Mouse (Mus musculus) bone marrow, adult 2 months (tissue): ENCODE measurements around the gene Wars. TPM values are rescaled to one million over a fixed set of nuclear protein-coding genes. Genes with fewer than 3 reads are reported as not detected.
A peak's percentile ranks its signal among the peaks of the same experiment; 100 is the strongest.

Source experiments
- H3K27ac ChIP-seq: fragments of 200-500 bp; 2 replicates; pipeline ENCODE4 v1.5.1; 2012; ENCODE audit warnings: low read depth, mild to moderate bottlenecking, control low read depth, inconsistent platforms, low read length; ENCODE audit not compliant: control insufficient read depth, poor library complexity, insufficient read depth
- H3K4me1 ChIP-seq: fragments of 200-500 bp; 2 replicates; pipeline ENCODE4 v1.6.1; 2011; ENCODE audit warnings: low read length; ENCODE audit not compliant: control insufficient read depth, insufficient read depth
- H3K4me3 ChIP-seq: fragments of 200-500 bp; replicated peaks from 2 replicates; pipeline ENCODE3; 2011; ENCODE audit warnings: mild to moderate bottlenecking, low read depth, low read length, control low read depth; ENCODE audit not compliant: control insufficient read depth
- CTCF ChIP-seq: fragments of 200-500 bp; IDR thresholded peaks from 2 replicates; pipeline ENCODE4 v1.5.1; 2011; ENCODE audit warnings: low read length, control low read depth; ENCODE audit not compliant: control insufficient read depth, insufficient read depth
- POLR2A ChIP-seq: fragments of 200-500 bp; IDR thresholded peaks from 2 replicates; pipeline ENCODE4 v1.6.1; 2011; ENCODE audit warnings: low read depth, mild to moderate bottlenecking, control low read depth, low read length, borderline replicate concordance; ENCODE audit not compliant: control insufficient read depth
- WGBS: fragments of 180-500 bp; shearing (Covaris S2); methylation state at CpG from one replicate; pipeline ENCODE4 v1.1.7; 2018; 5-methylcytosine and 5-hydroxymethylcytosine counted together
- polyA plus RNA-seq: library from polyadenylated mRNA; stranded (reverse); fragments of >200 nt; gene quantifications from 2 replicates; pipeline ENCODE4 v1.2.4, GENCODE M21; 2011; ENCODE audit warnings: low replicate concordance; ENCODE audit not compliant: missing spikeins, insufficient read depth, insufficient read length

Wars gene
- polyA plus RNA-seq, 1 experiment: 14.6 TPM

GRCm38 (mm10) chr12:108885906-108886305 lies 8.1 kb downstream of the Wars start:
- 86% methylated on average over 1 of the region's 1 CpGs for WGBS
- Histone ChIP-seq H3K27ac (no peak overlapping the region), H3K4me3 (no peak overlapping the region), H3K4me1 (no peaks in the 10 kb centered on the region)
- TF ChIP-seq CTCF: no peak
- TF ChIP-seq POLR2A: no peak

- TF ChIP-seq CTCF (no peak), POLR2A (no peak)
- H3K27ac ChIP-seq: no peak overlapping the region
- H3K4me1 ChIP-seq: no peaks in the 10 kb centered on the region
- no peak overlapping the region for H3K4me3 ChIP-seq
- WGBS: 88% methylated on average over 8 of the region's 8 CpGs
Observed at GRCm38 (mm10) chr12:108882776-108883175, 11.2 kb downstream of the Wars start.

DNA sequence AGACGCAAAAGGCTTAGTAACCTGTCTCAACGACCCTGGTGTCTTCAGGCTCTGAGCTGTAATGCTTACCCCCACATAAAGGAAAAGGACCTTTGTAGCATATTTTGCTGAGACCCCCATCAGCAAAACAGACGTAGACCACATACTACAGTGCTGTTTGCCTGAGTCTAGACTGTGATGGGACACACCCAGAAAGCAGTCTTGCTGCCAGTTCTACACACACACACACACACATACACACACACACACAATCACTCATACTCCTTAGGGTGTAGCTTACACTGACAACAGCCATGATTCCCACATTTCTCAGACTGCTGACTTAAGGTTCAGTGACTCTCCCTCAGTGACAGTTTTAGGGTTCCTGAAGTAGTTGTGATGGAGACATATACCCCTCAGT lies 12.8 kb downstream of the Wars start:
- WGBS: 83% methylated on average over 3 of the region's 3 CpGs
- TF ChIP-seq CTCF: no peak
- no peak for TF ChIP-seq POLR2A
- Histone ChIP-seq H3K4me3 (no peak overlapping the region), H3K4me1 (no peaks in the 10 kb centered on the region), H3K27ac (no peak overlapping the region)

DNA sequence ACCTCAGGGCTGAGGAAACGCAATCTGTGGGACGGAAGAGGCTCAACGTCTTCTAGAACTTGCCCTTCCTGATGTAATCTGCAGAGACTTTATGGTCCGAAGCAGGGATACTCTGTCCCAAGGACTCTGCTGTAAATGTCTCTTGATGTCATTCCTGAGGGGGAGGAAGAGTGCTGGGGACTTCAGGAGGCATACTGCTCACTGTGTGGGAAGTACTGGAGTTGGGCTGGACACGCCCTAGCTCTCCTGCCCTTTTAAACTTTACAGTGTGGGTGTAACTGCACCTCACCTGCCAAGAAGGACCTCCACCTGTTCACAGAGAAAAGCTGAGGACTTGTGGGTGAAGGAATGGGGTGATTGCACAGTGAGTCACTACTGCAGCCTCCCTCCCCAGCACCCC lies 13.4 kb downstream of the Wars start:
- Histone ChIP-seq H3K4me3 (no peak overlapping the region), H3K4me1 (no peaks in the 10 kb centered on the region), H3K27ac (no peak overlapping the region)
- WGBS: 89% methylated on average over 5 of the region's 5 CpGs
- TF ChIP-seq CTCF (no peak), POLR2A (no peak)

DNA sequence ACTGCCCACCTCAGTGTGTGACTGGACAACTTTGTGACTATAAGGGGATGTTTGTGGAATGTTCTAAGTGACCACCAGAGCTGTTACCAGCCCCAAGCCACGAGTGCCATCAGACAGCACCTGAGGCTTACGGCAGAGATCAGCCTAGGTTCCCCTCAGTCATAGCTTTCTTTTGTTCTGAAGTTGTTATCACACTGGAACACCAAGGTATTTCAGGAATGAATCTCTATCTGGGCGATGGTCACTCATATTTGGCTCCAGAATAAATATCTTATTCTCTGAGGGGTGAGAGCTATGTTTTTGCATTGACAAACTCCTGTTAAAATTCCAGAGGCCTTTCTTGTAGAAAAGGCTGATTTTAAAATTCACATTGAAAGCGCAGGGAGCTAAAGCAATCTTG lies 14.8 kb downstream of the Wars start:
- Histone ChIP-seq H3K4me3 (no peak overlapping the region), H3K27ac (no peak overlapping the region), H3K4me1 (no peaks in the 10 kb centered on the region)
- WGBS: 89% methylated on average over 4 of the region's 4 CpGs
- TF ChIP-seq CTCF (no peak), POLR2A (no peak)

- 72% methylated on average over 5 of the region's 5 CpGs for WGBS
- Histone ChIP-seq H3K4me3 (no peak overlapping the region), H3K4me1 (no peaks in the 10 kb centered on the region), H3K27ac (no peak overlapping the region)
- no peak for TF ChIP-seq POLR2A
- no peak for TF ChIP-seq CTCF
Observed at GRCm38 (mm10) chr12:108873122-108873521, 20.9 kb downstream of the Wars start.

GRCm38 (mm10) chr12:108869575-108869974 lies 24.4 kb downstream of the Wars start:
- Histone ChIP-seq H3K27ac (no peak overlapping the region), H3K4me3 (no peak overlapping the region), H3K4me1 (no peaks in the 10 kb centered on the region)
- WGBS: 72% methylated on average over 2 of the region's 2 CpGs
- no peak for TF ChIP-seq POLR2A
- TF ChIP-seq CTCF: peak; percentile 23; the same call in 1 of the 2 replicates

- 88% methylated on average over 6 of the region's 6 CpGs for WGBS
- no peak overlapping the region for H3K27ac ChIP-seq
- TF ChIP-seq POLR2A: no peak
- H3K4me3 ChIP-seq: no peak overlapping the region
- no peaks in the 10 kb centered on the region for H3K4me1 ChIP-seq
Observed at GRCm38 (mm10) chr12:108865007-108865494, 28.9 kb downstream of the Wars start.

DNA sequence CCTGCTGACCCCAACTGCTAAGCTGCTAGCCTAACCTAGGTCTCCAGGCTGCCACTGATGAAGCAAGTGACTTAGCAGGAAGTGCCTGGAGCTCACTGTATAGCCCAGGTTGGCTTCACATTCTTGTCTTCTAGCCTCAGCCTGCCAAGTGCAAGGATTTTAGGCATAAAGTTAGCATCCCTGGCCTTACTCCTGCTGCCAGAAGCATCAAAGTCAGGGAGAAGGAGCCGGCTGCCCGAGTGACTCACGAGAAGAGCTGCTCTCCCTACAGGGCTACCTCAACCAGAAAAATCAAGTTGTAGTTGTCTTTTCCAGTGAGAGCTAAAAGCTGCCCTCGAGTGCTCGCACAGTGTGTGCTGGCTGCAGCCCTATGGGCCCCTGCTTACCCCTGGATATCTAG lies 35.5 kb downstream of the Wars start:
- Histone ChIP-seq H3K4me3 (no peak overlapping the region), H3K27ac (no peak overlapping the region), H3K4me1 (no peaks in the 10 kb centered on the region)
- 81% methylated on average over 5 of the region's 5 CpGs for WGBS
- TF ChIP-seq CTCF: no peak
- TF ChIP-seq POLR2A: no peak
